Mouse (Mus musculus) heart, postnatal 25 days (tissue): ENCODE results near the gene Gm9803. TPM values are rescaled to one million over a fixed set of nuclear protein-coding genes. Genes with fewer than 3 reads are reported as not detected.
"Not testable (repeated sequence)": the region's sequence is repeated elsewhere in the genome, so short reads cannot be mapped to it uniquely, and the experiment has no call there.

ENCODE experiments used
- DNase-seq: peaks from one replicate; pipeline ENCODE4 v3.0.0; 2022; ENCODE audit warnings: low spot score
- intact Hi-C: fragments of 180-260 bp; cut with DNase I; formaldehyde crosslinking; loops from one replicate; pipeline ENCODE4 v1.15.1; 2025
- total RNA-seq, 2 experiments: library from RNA; stranded (reverse); gene quantifications; 2 replicates each; pipeline ENCODE4 v1.2.3; 2021

Gm9803 gene
- total RNA-seq: 10 to 100 TPM in 1 of 2 experiments, 1 to 10 TPM in 1; 9.1 to 18.4 TPM

GRCm38 (mm10) chr10:43523931-43524330, at the start of gene Gm9803:
TSS of gene Gm9803 (plus strand) at chr10:43524084.
- DNase-seq, intact Hi-C loops: not testable (repeated sequence)

GRCm38 (mm10) chr10:43475376-43475775, 48.5 kb upstream of the Gm9803 start:
- intact Hi-C loops: loop anchor here (1.0 kb wide), 1 partner anchor 60 kb away; no protein-coding TSS in a partner anchor

GRCm38 (mm10) chr10:43477459-43477858, 46.4 kb upstream of the Gm9803 start:
- no peak for DNase-seq
- intact Hi-C loops: no loop called here

More at GRCm38 (mm10) chr10:43475376-43475775, 48.5 kb upstream of the Gm9803 start:
- DNase-seq: no peak

- DNase-seq: peak; percentile 11
Measured at GRCm38 (mm10) chr10:43477865-43478681, 45.8 kb upstream of the Gm9803 start.

GRCm38 (mm10) chr10:43478751-43479435, 45.0 kb upstream of the Gm9803 start, which contains the start of gene Bend3:
TSS of gene Bend3 (plus strand) at chr10:43478831.
- intact Hi-C loops: loop anchor here (2.0 kb wide), 1 partner anchor 22 kb away; no protein-coding TSS in a partner anchor
- peak; percentile 16 for DNase-seq

More at GRCm38 (mm10) chr10:43477865-43478681, 45.8 kb upstream of the Gm9803 start:
- intact Hi-C loops: loop anchor here (2.0 kb wide), 1 partner anchor 21 kb away; no protein-coding TSS in a partner anchor

- intact Hi-C loops: loop anchor here (2.0 kb wide), 2 partner anchors 23 to 61 kb away; partner anchors contain the start of gene 1700021F05Rik
- peak; percentile 82 for DNase-seq
Measured at GRCm38 (mm10) chr10:43479436-43480157, 44.3 kb upstream of the Gm9803 start.

- intact Hi-C loops: loop anchor here (2.0 kb wide), 1 partner anchor 60 kb away; the partner anchor contains the start of gene 1700021F05Rik
- no peak for DNase-seq
Measured at GRCm38 (mm10) chr10:43480227-43480849, 43.5 kb upstream of the Gm9803 start.

GRCm38 (mm10) chr10:43481179-43481578, 42.7 kb upstream of the Gm9803 start:
- DNase-seq: no peak
- intact Hi-C loops: loop anchor here (2.0 kb wide), 1 partner anchor 60 kb away; the partner anchor contains the start of gene 1700021F05Rik

- DNase-seq: no peak
- intact Hi-C loops: no loop called here
Measured at GRCm38 (mm10) chr10:43482021-43482420, 41.9 kb upstream of the Gm9803 start.

- intact Hi-C loops: no loop called here
- peak; percentile 31 for DNase-seq
Measured at GRCm38 (mm10) chr10:43483426-43483995, 40.4 kb upstream of the Gm9803 start.

GRCm38 (mm10) chr10:43485751-43486268, 38.1 kb upstream of the Gm9803 start:
- intact Hi-C loops: no loop called here
- no peak for DNase-seq

- DNase-seq: no peak
- intact Hi-C loops: no loop called here
Measured at GRCm38 (mm10) chr10:43487441-43488010, 36.4 kb upstream of the Gm9803 start.

GRCm38 (mm10) chr10:43488258-43488657, 35.6 kb upstream of the Gm9803 start:
- no peak for DNase-seq
- intact Hi-C loops: no loop called here

GRCm38 (mm10) chr10:43489139-43489538, 34.7 kb upstream of the Gm9803 start:
- DNase-seq: no peak

GRCm38 (mm10) chr10:43489550-43489949, 34.3 kb upstream of the Gm9803 start:
- DNase-seq: no peak
- intact Hi-C loops: no loop called here

More at GRCm38 (mm10) chr10:43489139-43489538, 34.7 kb upstream of the Gm9803 start:
- intact Hi-C loops: no loop called here

GRCm38 (mm10) chr10:43490034-43490433, 33.9 kb upstream of the Gm9803 start:
- intact Hi-C loops: loop anchor here (5.0 kb wide), 1 partner anchor 47 kb away; no protein-coding TSS in a partner anchor
- DNase-seq: no peak

- intact Hi-C loops: loop anchor here (5.0 kb wide), 1 partner anchor 46 kb away; no protein-coding TSS in a partner anchor
- no peak for DNase-seq
Measured at GRCm38 (mm10) chr10:43490846-43491245, 33.0 kb upstream of the Gm9803 start.

GRCm38 (mm10) chr10:43502599-43502998, 21.3 kb upstream of the Gm9803 start:
- DNase-seq: no peak
- intact Hi-C loops: no loop called here
